Mouse (Mus musculus) liver, embryonic 12.5 days (tissue): ENCODE data around the gene Rora. TPM values are rescaled to one million over a fixed set of nuclear protein-coding genes. Genes with fewer than 3 reads are reported as not detected.

ENCODE experiments used
- ATAC-seq: fragments of 200-750 bp; cut with Nextera tagmentation; 2 replicates; pipeline ENCODE4 v1.8.0; 2017; ENCODE audit warnings: moderate number of reproducible peaks, mild to moderate bottlenecking, moderate library complexity
- H3K27ac ChIP-seq: fragments of 300-500 bp; sonication (generic); 2 replicates; pipeline ENCODE4 v1.5.1; 2016; ENCODE audit warnings: mild to moderate bottlenecking
- H3K27me3 ChIP-seq: fragments of 300-500 bp; sonication (generic); replicated peaks from 2 replicates; pipeline ENCODE4 v1.6.1; 2016; ENCODE audit warnings: mild to moderate bottlenecking, moderate library complexity
- H3K36me3 ChIP-seq: fragments of 300-500 bp; sonication (generic); 2 replicates; pipeline ENCODE4 v1.6.1; 2016; ENCODE audit warnings: mild to moderate bottlenecking, moderate library complexity
- H3K4me1 ChIP-seq: fragments of 300-500 bp; sonication (generic); 2 replicates; pipeline ENCODE4 v1.6.1; 2016
- H3K4me2 ChIP-seq: fragments of 300-500 bp; sonication (generic); 2 replicates; pipeline ENCODE4 v1.6.1; 2016; ENCODE audit warnings: mild to moderate bottlenecking, moderate library complexity
- H3K4me3 ChIP-seq: fragments of 300-500 bp; sonication (generic); 2 replicates; pipeline ENCODE4 v1.5.1; 2016; ENCODE audit warnings: mild to moderate bottlenecking, moderate library complexity
- H3K9ac ChIP-seq: fragments of 300-500 bp; sonication (generic); 2 replicates; pipeline ENCODE4 v1.6.1; 2016; ENCODE audit warnings: mild to moderate bottlenecking, moderate library complexity
- H3K9me3 ChIP-seq: fragments of 300-500 bp; sonication (generic); replicated peaks from 2 replicates; pipeline ENCODE4 v1.6.1; 2016; ENCODE audit warnings: mild to moderate bottlenecking, moderate library complexity
- WGBS: fragments of 180-500 bp; shearing (Covaris S2); methylation state at CpG from one replicate; pipeline ENCODE4 v1.1.7; 2016; ENCODE audit not compliant: insufficient replicate concordance; 5-methylcytosine and 5-hydroxymethylcytosine counted together
- polyA plus RNA-seq: library from polyadenylated mRNA; unstranded; fragments of >200 nt; fragmentation: Nextera tagmentation; extraction: Ambion mirVana; gene quantifications from 2 replicates; pipeline ENCODE4 v1.2.1, GENCODE M21; 2016

Rora gene
- polyA plus RNA-seq, 1 experiment from 2014 or later: 2.4 TPM

DNA sequence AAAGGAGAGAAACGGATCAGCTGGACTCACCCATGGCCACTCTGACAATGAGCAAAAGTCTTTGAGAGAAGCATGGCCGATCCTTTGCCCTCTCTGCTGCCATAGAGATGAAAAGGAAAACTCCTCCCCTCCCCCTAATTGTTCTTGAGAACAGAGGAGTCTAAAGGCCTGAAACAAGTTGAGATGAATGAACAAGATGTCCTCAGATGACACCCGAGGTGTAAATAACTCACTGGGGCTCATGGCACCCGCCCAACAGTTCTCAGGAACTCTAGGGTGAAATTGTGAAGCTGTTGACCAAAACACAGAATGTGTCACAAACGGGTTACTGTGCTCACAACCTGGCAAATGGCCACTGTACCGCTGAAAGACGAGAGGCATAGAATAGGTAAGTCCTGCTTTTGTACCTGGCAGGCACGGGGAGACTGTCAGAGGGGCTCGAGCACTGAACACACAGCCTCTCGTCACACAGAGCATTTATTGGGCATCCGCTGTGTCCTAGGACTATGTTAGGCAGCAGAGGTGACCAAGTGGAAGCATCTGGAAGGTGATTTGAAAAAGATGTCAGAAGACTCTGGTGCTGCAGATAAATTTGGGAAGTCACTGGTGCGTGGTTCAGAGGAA is 467.6 kb downstream of the Rora start:
- Histone ChIP-seq H3K4me2 (no peak overlapping the region), H3K27me3 (peaks cover 18% of the 10 kb centered on the region; the same call in 1 of the 2 replicates), H3K9ac (no peak overlapping the region), H3K4me1 (peaks cover 9% of the 10 kb centered on the region; the same call in 1 of the 2 replicates), H3K4me3 (no peak overlapping the region), H3K27ac (no peak overlapping the region), H3K36me3 (no peaks in the 10 kb centered on the region), H3K9me3 (no peaks in the 10 kb centered on the region)
- no peak for ATAC-seq
- 61% methylated on average over 12 of the region's 12 CpGs for WGBS

DNA sequence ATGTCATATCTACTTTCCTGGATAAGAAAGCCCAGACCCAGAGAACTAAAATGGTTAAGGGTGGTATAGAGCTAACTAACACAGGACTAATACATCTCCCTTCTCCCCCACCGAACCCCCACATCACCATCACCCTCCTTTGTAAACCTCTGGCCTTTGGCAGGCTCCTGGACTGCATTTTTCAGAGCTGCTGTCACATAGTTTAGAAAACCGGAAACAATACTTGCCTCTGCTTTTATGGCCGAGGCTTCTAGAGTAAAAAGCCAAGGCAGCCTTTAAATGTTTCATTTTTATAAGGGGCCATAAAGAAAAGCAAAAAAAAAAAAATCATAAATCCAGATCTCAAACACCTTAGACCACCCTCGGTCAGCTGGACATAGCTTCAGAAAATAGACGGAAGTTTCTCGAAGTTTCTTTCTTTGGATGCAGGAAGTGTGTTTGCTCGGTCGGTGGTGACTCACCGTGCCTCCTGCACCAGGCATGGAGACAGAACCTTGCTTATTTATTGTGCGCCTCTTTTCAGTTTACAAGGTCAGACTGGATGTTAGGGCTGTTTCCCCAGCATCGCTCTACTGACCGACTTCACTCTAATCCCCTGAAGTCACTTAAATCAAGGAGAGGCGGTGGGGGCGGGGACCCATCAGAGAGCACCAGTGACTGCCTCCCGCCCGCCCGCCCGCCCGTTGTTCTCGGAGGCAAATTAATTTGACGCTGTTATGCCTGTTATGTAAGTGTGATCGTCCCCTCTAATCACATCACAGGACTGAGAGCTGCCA is 471.6 kb downstream of the Rora start:
- H3K4me1 ChIP-seq: peaks cover 10% of the 10 kb centered on the region
- H3K9ac ChIP-seq: no peak overlapping the region
- H3K4me2 ChIP-seq: peak overlapping the region; percentile 58
- H3K36me3 ChIP-seq: no peaks in the 10 kb centered on the region
- no peak for ATAC-seq
- 13% methylated on average over 22 of the region's 22 CpGs for WGBS
- peak overlapping the region; percentile 22 for H3K4me3 ChIP-seq
- peaks cover 23% of the 10 kb centered on the region; the same call in 1 of the 2 replicates for H3K27me3 ChIP-seq
- no peaks in the 10 kb centered on the region for H3K9me3 ChIP-seq
- no peak overlapping the region for H3K27ac ChIP-seq

- Histone ChIP-seq H3K27me3 (peaks cover 23% of the 10 kb centered on the region; the same call in 1 of the 2 replicates), H3K9me3 (no peaks in the 10 kb centered on the region), H3K27ac (no peak overlapping the region), H3K9ac (no peak overlapping the region), H3K36me3 (no peaks in the 10 kb centered on the region), H3K4me1 (peaks cover 10% of the 10 kb centered on the region), H3K4me2 (peak overlapping the region; percentile 58), H3K4me3 (peak overlapping the region; percentile 22)
- 36% methylated on average over 7 of the region's 7 CpGs for WGBS
- ATAC-seq: no peak
Measured at GRCm38 (mm10) chr9:69125787-69126161, 472.2 kb downstream of the Rora start.

DNA sequence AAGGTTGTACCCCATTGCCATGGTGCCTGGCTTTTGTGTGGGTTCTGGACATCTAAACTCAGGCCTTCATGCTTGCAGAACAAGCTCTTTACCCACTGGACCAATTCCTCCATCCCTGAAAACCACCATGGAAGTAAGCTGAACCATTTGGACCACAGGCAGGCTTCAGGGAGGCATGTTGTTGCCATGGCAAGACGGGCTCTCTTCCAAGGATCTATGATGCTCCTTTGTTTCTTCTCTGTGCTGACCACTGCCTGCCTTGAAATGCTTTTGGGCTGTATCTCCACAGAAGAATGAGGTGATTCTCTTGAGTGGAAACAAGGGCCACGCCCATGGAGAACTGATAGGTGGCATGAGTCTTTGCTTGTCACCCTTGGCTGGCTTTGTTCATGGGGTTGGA is 473.0 kb downstream of the Rora start:
- H3K27me3 ChIP-seq: peaks cover 23% of the 10 kb centered on the region; the same call in 1 of the 2 replicates
- ATAC-seq: no peak
- 70% methylated on average over 2 of the region's 2 CpGs for WGBS
- no peak overlapping the region for H3K4me2 ChIP-seq
- H3K9ac ChIP-seq: no peak overlapping the region
- H3K9me3 ChIP-seq: no peaks in the 10 kb centered on the region
- no peaks in the 10 kb centered on the region for H3K36me3 ChIP-seq
- H3K27ac ChIP-seq: no peak overlapping the region
- peaks cover 10% of the 10 kb centered on the region for H3K4me1 ChIP-seq
- no peak overlapping the region for H3K4me3 ChIP-seq

GRCm38 (mm10) chr9:69128335-69128734 is 474.7 kb downstream of the Rora start:
- 66% methylated on average over 6 of the region's 6 CpGs for WGBS
- ATAC-seq: no peak
- H3K4me2 ChIP-seq: no peak overlapping the region

DNA sequence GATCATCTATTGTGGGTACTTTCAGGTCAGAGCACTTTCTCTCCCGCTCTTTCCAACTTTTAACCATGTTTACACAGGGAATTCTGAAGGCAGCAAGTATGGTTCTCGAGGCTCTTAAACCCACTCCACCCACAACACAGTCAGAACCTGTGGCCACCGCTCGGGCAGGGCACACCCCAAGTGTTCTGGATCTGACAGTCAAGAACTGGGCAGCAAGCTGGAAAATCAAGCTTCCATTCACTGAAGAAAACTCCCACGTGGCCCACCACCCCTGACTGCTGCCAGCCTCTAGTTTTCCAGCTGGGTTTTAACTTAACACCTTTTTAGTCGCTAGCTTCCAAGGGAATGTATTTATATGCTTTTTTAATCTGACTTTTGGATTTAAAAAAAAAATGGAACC is 479.4 kb downstream of the Rora start:
- Histone ChIP-seq H3K4me3 (no peak overlapping the region), H3K4me1 (peaks cover 10% of the 10 kb centered on the region), H3K9me3 (no peaks in the 10 kb centered on the region), H3K27ac (no peak overlapping the region), H3K4me2 (no peak overlapping the region), H3K27me3 (peaks cover 12% of the 10 kb centered on the region; the same call in 1 of the 2 replicates), H3K9ac (no peak overlapping the region), H3K36me3 (no peaks in the 10 kb centered on the region)
- no peak for ATAC-seq
- 67% methylated on average over 6 of the region's 6 CpGs for WGBS

More at GRCm38 (mm10) chr9:69128335-69128734, 474.7 kb downstream of the Rora start:
- Histone ChIP-seq H3K4me3 (no peak overlapping the region), H3K27ac (no peak overlapping the region), H3K9me3 (no peaks in the 10 kb centered on the region), H3K36me3 (no peaks in the 10 kb centered on the region), H3K4me1 (peaks cover 10% of the 10 kb centered on the region), H3K9ac (no peak overlapping the region), H3K27me3 (peaks cover 23% of the 10 kb centered on the region; the same call in 1 of the 2 replicates)

- Histone ChIP-seq H3K27ac (no peak overlapping the region), H3K4me2 (no peak overlapping the region), H3K4me1 (peaks cover 12% of the 10 kb centered on the region), H3K27me3 (peaks cover 12% of the 10 kb centered on the region; the same call in 1 of the 2 replicates), H3K36me3 (no peaks in the 10 kb centered on the region), H3K9ac (no peak overlapping the region), H3K4me3 (no peak overlapping the region), H3K9me3 (no peaks in the 10 kb centered on the region)
- ATAC-seq: no peak
- WGBS: 67% methylated on average over 7 of the region's 7 CpGs
Measured at GRCm38 (mm10) chr9:69133696-69134095, 480.1 kb downstream of the Rora start.

DNA sequence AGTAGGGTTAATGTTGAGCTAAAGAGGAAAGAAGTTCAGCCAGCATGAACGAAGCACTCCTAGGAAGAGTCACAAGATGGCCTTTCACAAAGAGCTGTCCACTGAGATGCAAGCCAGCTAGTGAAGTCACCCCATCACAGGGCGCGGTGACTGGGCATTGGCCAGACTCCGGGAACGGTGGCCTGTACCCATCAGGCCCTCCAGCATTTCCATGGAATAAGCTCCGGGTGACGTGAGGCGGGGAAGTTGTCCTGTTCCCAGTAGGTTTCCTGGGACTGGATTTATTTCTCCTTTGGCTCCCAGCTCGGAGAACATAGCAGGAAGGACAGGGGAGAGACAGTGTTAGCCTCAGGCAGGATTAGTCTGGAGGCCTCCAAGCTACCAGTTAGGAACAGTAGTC is 481.0 kb downstream of the Rora start:
- H3K9ac ChIP-seq: no peak overlapping the region
- no peaks in the 10 kb centered on the region for H3K36me3 ChIP-seq
- H3K4me3 ChIP-seq: no peak overlapping the region
- H3K9me3 ChIP-seq: no peaks in the 10 kb centered on the region
- 75% methylated on average over 9 of the region's 9 CpGs for WGBS
- ATAC-seq: no peak
- peaks cover 7% of the 10 kb centered on the region; the same call in 1 of the 2 replicates for H3K4me1 ChIP-seq
- no peak overlapping the region for H3K27ac ChIP-seq
- H3K27me3 ChIP-seq: peaks cover 12% of the 10 kb centered on the region; the same call in 1 of the 2 replicates
- no peak overlapping the region for H3K4me2 ChIP-seq

GRCm38 (mm10) chr9:69136821-69137220 is 483.2 kb downstream of the Rora start:
- H3K4me1 ChIP-seq: peaks cover 7% of the 10 kb centered on the region; the same call in 1 of the 2 replicates
- H3K27ac ChIP-seq: no peak overlapping the region
- no peak overlapping the region for H3K9ac ChIP-seq
- H3K36me3 ChIP-seq: no peaks in the 10 kb centered on the region
- peaks cover 12% of the 10 kb centered on the region; the same call in 1 of the 2 replicates for H3K27me3 ChIP-seq
- H3K4me2 ChIP-seq: no peak overlapping the region
- ATAC-seq: no peak
- no peaks in the 10 kb centered on the region for H3K9me3 ChIP-seq
- WGBS: 72% methylated on average over 5 of the region's 5 CpGs
- H3K4me3 ChIP-seq: no peak overlapping the region

DNA sequence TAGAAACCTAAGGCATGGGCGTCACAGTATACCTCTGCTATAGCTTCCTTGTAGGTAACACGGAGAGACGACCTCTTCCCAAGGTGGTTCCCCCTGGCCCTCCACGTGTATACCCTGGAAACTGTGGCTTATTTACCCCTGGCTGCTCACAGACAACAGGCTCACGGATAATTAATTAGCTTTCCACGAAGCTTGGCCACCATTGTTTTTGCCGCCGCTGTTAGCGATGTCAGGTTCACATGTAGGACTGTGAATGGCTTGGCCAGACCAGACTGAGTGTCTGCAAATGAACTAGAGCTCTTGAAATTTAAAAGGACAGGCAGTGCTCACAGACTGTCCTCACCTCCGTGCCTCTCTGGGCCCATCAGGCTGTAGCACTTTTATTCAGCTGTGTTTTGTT is 483.8 kb downstream of the Rora start:
- peaks cover 12% of the 10 kb centered on the region; the same call in 1 of the 2 replicates for H3K27me3 ChIP-seq
- no peaks in the 10 kb centered on the region for H3K36me3 ChIP-seq
- no peaks in the 10 kb centered on the region for H3K9me3 ChIP-seq
- H3K27ac ChIP-seq: no peak overlapping the region
- no peak overlapping the region for H3K4me3 ChIP-seq
- H3K9ac ChIP-seq: no peak overlapping the region
- no peak for ATAC-seq
- no peak overlapping the region for H3K4me2 ChIP-seq
- 58% methylated on average over 10 of the region's 10 CpGs for WGBS
- peaks cover 7% of the 10 kb centered on the region; the same call in 1 of the 2 replicates for H3K4me1 ChIP-seq

- H3K4me3 ChIP-seq: no peak overlapping the region
- no peaks in the 10 kb centered on the region for H3K36me3 ChIP-seq
- H3K9ac ChIP-seq: no peak overlapping the region
- H3K4me1 ChIP-seq: peaks cover 7% of the 10 kb centered on the region; the same call in 1 of the 2 replicates
- peaks cover 8% of the 10 kb centered on the region; the same call in 1 of the 2 replicates for H3K27me3 ChIP-seq
- no peak overlapping the region for H3K27ac ChIP-seq
- WGBS: 62% methylated on average over 6 of the region's 6 CpGs
- no peak overlapping the region for H3K4me2 ChIP-seq
- no peak for ATAC-seq
- H3K9me3 ChIP-seq: no peaks in the 10 kb centered on the region
Measured at GRCm38 (mm10) chr9:69140144-69140543, 486.6 kb downstream of the Rora start.

DNA sequence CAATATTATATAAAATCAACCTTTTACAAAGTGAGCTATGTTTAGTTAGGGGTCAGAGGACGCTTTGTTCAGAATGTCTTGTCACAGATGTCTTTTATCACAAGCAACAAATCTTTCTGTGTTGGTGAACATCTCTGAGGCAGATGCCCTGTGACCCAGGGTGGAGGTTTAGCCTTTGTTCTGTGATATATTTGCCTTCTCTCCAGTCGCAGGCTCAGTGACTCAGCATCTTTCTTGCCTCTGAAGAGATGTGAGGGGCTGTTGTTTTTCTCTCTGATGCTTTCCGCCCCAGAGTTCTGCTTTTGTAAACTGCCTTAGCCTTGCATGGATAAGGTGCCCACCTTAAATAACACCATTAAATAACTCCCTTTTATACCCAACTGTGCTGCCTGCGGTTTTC is 488.3 kb downstream of the Rora start:
- peaks cover 7% of the 10 kb centered on the region; the same call in 1 of the 2 replicates for H3K4me1 ChIP-seq
- H3K4me2 ChIP-seq: no peak overlapping the region
- H3K9ac ChIP-seq: no peak overlapping the region
- H3K27me3 ChIP-seq: peaks cover 5% of the 10 kb centered on the region; the same call in 1 of the 2 replicates
- no peaks in the 10 kb centered on the region for H3K36me3 ChIP-seq
- no peak overlapping the region for H3K27ac ChIP-seq
- 32% methylated on average over 4 of the region's 4 CpGs for WGBS
- ATAC-seq: no peak
- H3K9me3 ChIP-seq: no peaks in the 10 kb centered on the region
- no peak overlapping the region for H3K4me3 ChIP-seq
